Mouse (Mus musculus): ENCODE data around the gene Prkca. TPM values are rescaled to one million over a fixed set of nuclear protein-coding genes. Genes with fewer than 3 reads are reported as not detected.

The Prkca gene
- polyA plus RNA-seq, 1 experiment, result 5.4 TPM

DNA sequence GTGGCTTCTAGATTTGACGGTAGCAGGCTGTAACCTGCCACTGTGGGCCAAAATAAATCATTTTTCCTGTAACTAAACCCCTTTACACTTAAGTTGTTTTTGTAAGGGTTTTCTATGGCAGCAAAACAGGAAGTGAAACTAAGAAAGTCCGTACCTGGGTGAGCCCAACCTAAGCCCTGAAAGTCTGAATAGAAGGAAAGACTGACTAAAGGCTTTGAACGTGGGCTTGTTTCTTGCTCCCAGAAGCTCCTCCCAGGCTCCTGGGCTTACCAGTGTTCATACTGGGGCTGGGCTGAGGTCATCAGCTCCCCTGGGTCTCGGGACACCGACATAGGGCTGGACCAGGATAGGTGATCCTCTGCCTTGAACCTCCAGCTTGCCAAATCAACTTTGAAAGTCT is 164.9 kb downstream of the Prkca start:
- no peaks in the 10 kb centered on the region for H3K4me1 ChIP-seq (ENCODE audit: control insufficient read depth, insufficient read depth, low read length)
- WGBS, result 71% methylated on average over 5 of the region's 5 CpGs

DNA sequence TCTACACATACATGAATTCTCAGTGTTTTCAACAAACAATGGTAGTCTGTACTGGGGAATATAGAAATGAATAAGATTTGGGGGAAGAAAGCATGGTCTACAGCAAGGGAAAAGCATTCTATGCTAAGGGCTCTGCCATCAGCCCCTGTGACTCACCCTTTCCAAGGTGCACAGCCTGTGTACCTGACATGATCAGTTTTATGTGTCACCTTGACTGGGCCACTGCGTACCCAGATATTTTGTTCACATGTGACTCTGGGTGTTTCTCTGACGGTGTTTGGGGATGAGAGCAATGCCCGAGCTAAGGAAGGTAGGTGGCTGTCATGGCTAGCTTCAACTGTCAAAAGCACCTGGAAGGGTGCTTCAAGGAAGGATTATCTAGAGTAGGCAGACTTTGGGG is 165.5 kb downstream of the Prkca start:
- no peak overlapping the region for H3K27ac ChIP-seq (ENCODE audit: insufficient read depth, low read depth, low read length)
- no peaks in the 10 kb centered on the region for H3K36me3 ChIP-seq (ENCODE audit: control insufficient read depth, insufficient read depth, low read length)
- no peaks in the 10 kb centered on the region for H3K4me1 ChIP-seq (ENCODE audit: control insufficient read depth, insufficient read depth, low read length)
- DNase-seq, result no peak
- H3K27me3 ChIP-seq (replicated peaks; ENCODE audit: control insufficient read depth, insufficient read depth, low read length), result no peaks in the 10 kb centered on the region
- 92% methylated on average over 3 of the region's 3 CpGs for WGBS
- TF ChIP-seq CTCF (conservative IDR thresholded peaks at IDR 0.05; ENCODE audit: insufficient read depth, insufficient read length, low read depth, low read length) (no peak), POLR2A (IDR thresholded peaks at IDR 0.05; ENCODE audit: low read depth, low read length) (no peak)
- H3K4me3 ChIP-seq (ENCODE audit: insufficient read depth, low read depth, low read length), result no peak overlapping the region

More for the DNA sequence above, 164.9 kb downstream of the Prkca start:
- DNase-seq, result no peak
- no peak overlapping the region for H3K4me3 ChIP-seq (ENCODE audit: insufficient read depth, low read depth, low read length)
- no peak overlapping the region for H3K27ac ChIP-seq (ENCODE audit: insufficient read depth, low read depth, low read length)
- TF ChIP-seq POLR2A (IDR thresholded peaks at IDR 0.05; ENCODE audit: low read depth, low read length) (no peak), CTCF (conservative IDR thresholded peaks at IDR 0.05; ENCODE audit: insufficient read depth, insufficient read length, low read depth, low read length) (no peak)
- H3K36me3 ChIP-seq (ENCODE audit: control insufficient read depth, insufficient read depth, low read length), result no peaks in the 10 kb centered on the region
- no peaks in the 10 kb centered on the region for H3K27me3 ChIP-seq (replicated peaks; ENCODE audit: control insufficient read depth, insufficient read depth, low read length)

DNA sequence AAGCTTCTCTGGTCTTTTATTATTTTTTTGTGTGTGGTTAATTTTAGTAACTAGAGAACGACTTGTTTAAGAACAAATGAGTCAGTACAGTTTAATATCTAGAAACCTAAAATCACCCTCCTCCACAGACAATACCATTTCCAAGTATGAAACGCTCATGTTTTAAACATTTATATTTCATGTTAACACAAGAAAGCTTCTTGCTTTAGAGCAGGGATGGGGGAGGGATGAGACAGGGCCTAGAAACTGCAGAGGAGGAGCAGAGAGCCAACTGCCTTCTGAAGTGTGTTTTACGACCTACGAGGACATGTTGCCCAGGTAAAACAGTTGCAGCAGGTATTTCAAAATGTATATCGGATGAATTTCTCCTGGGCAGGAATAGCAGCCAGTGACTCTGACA is 167.0 kb downstream of the Prkca start:
- H3K27me3 ChIP-seq (replicated peaks; ENCODE audit: control insufficient read depth, insufficient read depth, low read length), result no peaks in the 10 kb centered on the region
- 84% methylated on average over 5 of the region's 5 CpGs for WGBS
- H3K27ac ChIP-seq (ENCODE audit: insufficient read depth, low read depth, low read length), result no peak overlapping the region
- H3K4me3 ChIP-seq (ENCODE audit: insufficient read depth, low read depth, low read length), result no peak overlapping the region
- TF ChIP-seq CTCF (conservative IDR thresholded peaks at IDR 0.05; ENCODE audit: insufficient read depth, insufficient read length, low read depth, low read length) (no peak), POLR2A (IDR thresholded peaks at IDR 0.05; ENCODE audit: low read depth, low read length) (no peak)
- DNase-seq, result no peak
- H3K4me1 ChIP-seq (ENCODE audit: control insufficient read depth, insufficient read depth, low read length), result no peaks in the 10 kb centered on the region
- H3K36me3 ChIP-seq (ENCODE audit: control insufficient read depth, insufficient read depth, low read length), result no peaks in the 10 kb centered on the region

DNA sequence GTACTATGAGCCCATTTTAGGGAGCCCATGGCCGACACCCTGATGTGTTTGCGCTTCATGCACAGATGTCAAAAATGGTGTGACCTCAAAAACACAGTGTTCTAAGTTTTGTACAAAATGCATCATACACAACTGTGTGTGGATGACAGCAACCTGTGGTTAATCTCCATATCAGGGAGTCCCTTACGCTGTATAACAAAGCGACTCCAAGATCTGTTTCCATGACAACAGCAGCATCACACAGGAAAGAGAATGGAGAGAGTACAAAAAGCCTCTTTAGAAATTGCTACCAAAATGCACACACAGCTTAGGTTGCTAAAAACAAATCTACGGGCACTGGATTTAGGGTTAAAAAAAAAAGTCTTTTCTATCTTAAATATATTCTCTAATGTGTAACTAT is 171.8 kb downstream of the Prkca start:
- Histone ChIP-seq H3K27me3 (replicated peaks; ENCODE audit: control insufficient read depth, insufficient read depth, low read length) (no peaks in the 10 kb centered on the region), H3K4me1 (ENCODE audit: control insufficient read depth, insufficient read depth, low read length) (no peaks in the 10 kb centered on the region), H3K36me3 (ENCODE audit: control insufficient read depth, insufficient read depth, low read length) (no peaks in the 10 kb centered on the region), H3K4me3 (ENCODE audit: insufficient read depth, low read depth, low read length) (no peak overlapping the region), H3K27ac (ENCODE audit: insufficient read depth, low read depth, low read length) (no peak overlapping the region)
- TF ChIP-seq CTCF (conservative IDR thresholded peaks at IDR 0.05; ENCODE audit: insufficient read depth, insufficient read length, low read depth, low read length) (no peak), POLR2A (IDR thresholded peaks at IDR 0.05; ENCODE audit: low read depth, low read length) (no peak)
- DNase-seq, result no peak
- 95% methylated on average over 5 of the region's 5 CpGs for WGBS

DNA sequence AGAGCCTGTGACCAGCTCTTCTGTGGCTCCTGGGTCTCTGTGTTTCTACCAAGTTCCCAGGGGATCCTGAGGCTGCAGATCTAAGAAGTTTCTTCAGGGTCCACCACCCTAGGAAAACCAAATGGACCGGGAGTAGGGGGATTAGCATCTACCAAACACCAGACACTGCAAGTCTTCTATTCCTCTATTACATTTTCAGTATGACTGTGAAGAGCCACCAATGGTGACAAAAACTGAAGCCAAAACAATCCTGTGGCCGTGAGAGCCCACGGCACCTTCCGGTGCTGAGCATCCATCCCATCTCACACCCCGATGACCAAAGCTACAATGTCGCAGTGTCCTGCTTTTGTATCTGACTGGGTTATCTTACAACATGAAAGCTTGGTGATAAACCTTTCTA is 172.5 kb downstream of the Prkca start:
- TF ChIP-seq CTCF (conservative IDR thresholded peaks at IDR 0.05; ENCODE audit: insufficient read depth, insufficient read length, low read depth, low read length) (no peak), POLR2A (IDR thresholded peaks at IDR 0.05; ENCODE audit: low read depth, low read length) (no peak)

DNA sequence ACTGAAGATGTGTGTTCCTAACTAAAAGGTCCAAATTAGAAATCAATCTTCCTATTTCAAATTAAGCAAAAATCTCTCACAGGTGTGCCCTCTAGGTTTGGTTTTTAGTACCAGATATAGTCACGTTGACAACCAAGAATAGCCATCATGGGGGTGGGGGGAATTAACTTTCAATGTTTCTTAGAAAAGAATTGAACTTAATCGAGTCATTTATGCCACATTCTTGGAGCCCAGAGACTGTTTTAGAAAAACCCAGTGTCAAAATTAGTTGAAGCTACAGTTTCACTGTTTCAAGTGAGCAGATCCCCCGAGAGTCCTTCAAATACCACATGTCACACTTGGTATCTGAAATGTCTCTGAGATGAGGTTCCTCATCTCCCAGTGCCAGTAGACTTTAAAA is 173.6 kb downstream of the Prkca start:
- no peak for TF ChIP-seq CTCF (conservative IDR thresholded peaks at IDR 0.05; ENCODE audit: insufficient read depth, insufficient read length, low read depth, low read length)
- no peaks in the 10 kb centered on the region for H3K36me3 ChIP-seq (ENCODE audit: control insufficient read depth, insufficient read depth, low read length)
- WGBS, result 86% methylated on average over 3 of the region's 3 CpGs

More for the DNA sequence above, 172.5 kb downstream of the Prkca start:
- no peaks in the 10 kb centered on the region for H3K36me3 ChIP-seq (ENCODE audit: control insufficient read depth, insufficient read depth, low read length)
- no peaks in the 10 kb centered on the region for H3K27me3 ChIP-seq (replicated peaks; ENCODE audit: control insufficient read depth, insufficient read depth, low read length)
- DNase-seq, result no peak
- WGBS, result 96% methylated on average over 6 of the region's 6 CpGs
- H3K4me3 ChIP-seq (ENCODE audit: insufficient read depth, low read depth, low read length), result no peak overlapping the region
- H3K27ac ChIP-seq (ENCODE audit: insufficient read depth, low read depth, low read length), result no peak overlapping the region
- H3K4me1 ChIP-seq (ENCODE audit: control insufficient read depth, insufficient read depth, low read length), result no peaks in the 10 kb centered on the region

DNA sequence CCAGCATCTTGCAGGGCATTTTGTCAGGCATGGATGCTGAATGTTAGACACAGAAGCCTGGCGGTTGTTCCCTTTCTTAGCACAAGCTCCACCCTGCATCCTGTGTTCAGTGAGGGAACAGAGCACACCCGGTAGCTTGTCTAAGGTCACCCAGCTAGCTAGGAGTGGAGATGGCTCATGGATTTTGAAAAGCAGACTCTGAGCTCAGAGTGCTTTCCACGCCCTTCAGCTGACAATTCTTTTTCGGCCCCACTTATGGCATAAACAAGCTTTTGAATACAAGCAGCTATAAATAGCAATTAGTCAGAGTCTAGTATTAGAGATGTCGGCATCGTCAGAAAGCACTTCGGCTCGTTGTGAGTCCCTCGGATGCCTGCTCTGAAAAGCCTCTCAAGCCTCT is 178.0 kb downstream of the Prkca start:
- TF ChIP-seq POLR2A (IDR thresholded peaks at IDR 0.05; ENCODE audit: low read depth, low read length), result no peak
- TF ChIP-seq CTCF (conservative IDR thresholded peaks at IDR 0.05; ENCODE audit: insufficient read depth, insufficient read length, low read depth, low read length), result no peak
- Histone ChIP-seq H3K36me3 (ENCODE audit: control insufficient read depth, insufficient read depth, low read length) (no peaks in the 10 kb centered on the region), H3K27ac (ENCODE audit: insufficient read depth, low read depth, low read length) (no peak overlapping the region), H3K4me1 (ENCODE audit: control insufficient read depth, insufficient read depth, low read length) (no peaks in the 10 kb centered on the region), H3K4me3 (ENCODE audit: insufficient read depth, low read depth, low read length) (no peak overlapping the region), H3K27me3 (replicated peaks; ENCODE audit: control insufficient read depth, insufficient read depth, low read length) (no peaks in the 10 kb centered on the region)
- DNase-seq, result no peak
- 67% methylated on average over 9 of the region's 9 CpGs for WGBS

More for the DNA sequence above, 173.6 kb downstream of the Prkca start:
- no peak overlapping the region for H3K4me3 ChIP-seq (ENCODE audit: insufficient read depth, low read depth, low read length)
- no peak for DNase-seq
- no peaks in the 10 kb centered on the region for H3K4me1 ChIP-seq (ENCODE audit: control insufficient read depth, insufficient read depth, low read length)
- H3K27ac ChIP-seq (ENCODE audit: insufficient read depth, low read depth, low read length), result no peak overlapping the region
- no peaks in the 10 kb centered on the region for H3K27me3 ChIP-seq (replicated peaks; ENCODE audit: control insufficient read depth, insufficient read depth, low read length)

DNA sequence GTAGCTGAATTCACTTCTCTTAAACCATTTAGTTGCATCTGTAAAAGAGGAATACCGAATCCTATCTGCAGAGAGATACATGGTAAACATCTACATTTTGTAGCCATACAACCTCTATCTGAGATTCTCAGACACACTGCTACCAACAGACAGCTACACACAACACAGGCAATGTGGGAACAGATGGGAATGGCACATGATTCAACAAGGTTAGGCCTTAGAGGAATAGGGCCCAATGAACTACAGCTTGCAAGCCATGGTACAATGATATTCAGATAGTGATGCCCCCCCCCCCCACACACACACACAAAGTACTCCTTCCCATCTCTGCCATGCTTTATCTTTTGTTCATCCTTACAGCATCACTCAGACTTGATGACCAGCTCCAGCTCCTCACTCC is 181.1 kb downstream of the Prkca start:
- no peak for DNase-seq
- TF ChIP-seq POLR2A (IDR thresholded peaks at IDR 0.05; ENCODE audit: low read depth, low read length) (no peak), CTCF (conservative IDR thresholded peaks at IDR 0.05; ENCODE audit: insufficient read depth, insufficient read length, low read depth, low read length) (no peak)
- Histone ChIP-seq H3K4me3 (ENCODE audit: insufficient read depth, low read depth, low read length) (no peak overlapping the region), H3K27ac (ENCODE audit: insufficient read depth, low read depth, low read length) (no peak overlapping the region), H3K27me3 (replicated peaks; ENCODE audit: control insufficient read depth, insufficient read depth, low read length) (no peaks in the 10 kb centered on the region), H3K36me3 (ENCODE audit: control insufficient read depth, insufficient read depth, low read length) (no peaks in the 10 kb centered on the region), H3K4me1 (ENCODE audit: control insufficient read depth, insufficient read depth, low read length) (no peaks in the 10 kb centered on the region)
- WGBS, result 98% methylated on average over 1 of the region's 1 CpGs
